Mouse (Mus musculus): ENCODE measurements around the gene Nfib. TPM values are rescaled to one million over a fixed set of nuclear protein-coding genes. Genes with fewer than 3 reads are reported as not detected.
A peak's percentile ranks its signal among the peaks of the same experiment; 100 is the strongest.

Gene Nfib
- polyA plus RNA-seq, 1 experiment from 2014 or later = 58.8 TPM

DNA sequence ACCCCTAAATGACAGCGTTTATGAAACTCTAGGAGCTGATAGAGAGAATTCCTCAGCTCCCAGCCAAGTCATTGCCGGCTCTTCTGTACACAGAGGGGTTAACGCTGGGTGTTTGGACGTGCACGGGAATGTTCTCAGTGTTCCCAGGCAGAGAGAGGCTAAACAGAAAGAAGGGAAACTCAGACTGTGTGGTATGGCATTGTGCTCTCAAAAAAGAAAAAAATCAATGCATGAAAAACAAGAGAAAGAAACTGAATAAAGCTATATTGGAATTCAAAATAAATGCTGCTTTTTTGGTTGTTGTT is 455.2 kb downstream of the Nfib start:
- ATAC-seq (ENCODE audit: insufficient number of reproducible peaks, insufficient read depth, low FRiP score, low TSS enrichment, low read depth) = peak; percentile 73; the same call in 1 of the 2 replicates
- no peaks in the 10 kb centered on the region for H3K27me3 ChIP-seq
- no peak overlapping the region for H3K4me2 ChIP-seq
- H3K9me3 ChIP-seq = no peaks in the 10 kb centered on the region
- H3K4me1 ChIP-seq (replicated peaks) = peaks cover 24% of the 10 kb centered on the region
- no peaks in the 10 kb centered on the region for H3K36me3 ChIP-seq
- WGBS = 38% methylated on average over 5 of the region's 5 CpGs
- H3K27ac ChIP-seq = peak overlapping the region; percentile 87
- no peak overlapping the region for H3K9ac ChIP-seq (replicated peaks)
- H3K4me3 ChIP-seq (replicated peaks) = no peak overlapping the region

DNA sequence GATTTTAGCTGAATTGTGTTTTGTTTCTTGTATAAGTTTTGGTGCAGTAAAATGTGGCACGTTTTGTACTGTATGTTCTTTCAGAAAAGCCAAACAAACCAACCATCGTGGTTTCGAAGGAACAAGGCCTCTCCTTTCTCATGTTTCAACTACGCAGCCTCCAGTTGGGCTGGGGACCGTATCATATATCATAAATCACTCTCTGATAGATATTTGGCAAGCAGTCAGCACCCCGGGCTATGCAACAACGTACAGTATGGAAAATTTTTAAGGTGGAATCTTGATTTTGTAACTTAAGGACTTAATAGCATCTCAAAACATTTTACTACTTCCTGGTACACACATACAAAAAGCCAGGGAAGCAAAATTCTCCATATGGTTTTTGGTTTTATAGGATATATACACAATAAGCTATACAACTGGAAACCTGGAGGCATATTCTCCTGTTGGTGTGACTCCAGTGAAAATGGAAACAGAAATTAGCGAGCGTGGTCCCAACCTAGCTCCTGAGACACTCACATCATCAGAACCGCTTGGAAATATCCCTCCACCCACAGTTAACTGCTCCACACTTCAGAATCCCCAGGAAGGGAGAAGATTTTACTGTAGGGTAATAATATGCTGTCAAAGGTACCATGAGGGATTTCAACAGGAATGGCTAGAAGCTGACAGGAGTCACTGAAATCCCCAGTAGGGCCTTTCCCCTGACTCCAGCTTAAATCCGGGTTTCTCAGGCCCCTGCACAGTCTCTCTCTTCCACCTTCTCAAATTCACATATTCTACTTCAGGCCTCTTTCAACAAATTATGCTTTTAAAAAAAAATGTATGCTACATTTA is 455.8 kb downstream of the Nfib start:
- 37% methylated on average over 11 of the region's 11 CpGs for WGBS
- Histone ChIP-seq H3K36me3 (no peaks in the 10 kb centered on the region), H3K4me2 (no peak overlapping the region), H3K4me1 (replicated peaks) (peaks cover 24% of the 10 kb centered on the region), H3K27me3 (no peaks in the 10 kb centered on the region), H3K9me3 (no peaks in the 10 kb centered on the region), H3K9ac (replicated peaks) (no peak overlapping the region), H3K27ac (peak overlapping the region; percentile 87), H3K4me3 (replicated peaks) (no peak overlapping the region)
- peak; percentile 80 for ATAC-seq (ENCODE audit: insufficient number of reproducible peaks, insufficient read depth, low FRiP score, low TSS enrichment, low read depth)

DNA sequence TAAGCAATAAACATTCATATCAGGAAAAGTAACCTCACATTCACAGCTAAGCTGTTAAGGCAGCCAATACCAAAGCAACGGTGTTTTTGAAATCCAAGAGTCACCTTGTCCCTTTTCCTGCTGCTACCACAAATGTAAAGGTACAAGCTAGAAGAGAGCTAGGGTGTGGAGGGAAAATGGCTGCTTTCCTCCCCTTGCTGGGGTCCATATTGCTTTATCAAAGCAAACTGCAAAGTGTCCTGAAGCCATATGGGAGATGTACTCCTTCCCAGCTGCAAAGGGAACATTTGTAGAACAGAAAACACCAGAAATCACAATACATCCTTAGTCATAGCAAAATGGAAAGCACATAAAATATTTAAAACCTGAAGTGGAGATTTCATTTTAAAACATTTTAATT is 456.6 kb downstream of the Nfib start:
- Histone ChIP-seq H3K27ac (peak overlapping the region; percentile 87), H3K9me3 (no peaks in the 10 kb centered on the region), H3K4me1 (replicated peaks) (peaks cover 24% of the 10 kb centered on the region), H3K4me3 (replicated peaks) (no peak overlapping the region), H3K4me2 (no peak overlapping the region), H3K27me3 (no peaks in the 10 kb centered on the region), H3K9ac (replicated peaks) (no peak overlapping the region), H3K36me3 (no peaks in the 10 kb centered on the region)
- 79% methylated on average over 1 of the region's 1 CpGs for WGBS
- no peak for ATAC-seq (ENCODE audit: insufficient number of reproducible peaks, insufficient read depth, low FRiP score, low TSS enrichment, low read depth)

- H3K9ac ChIP-seq (replicated peaks) = no peak overlapping the region
- ATAC-seq (ENCODE audit: insufficient number of reproducible peaks, insufficient read depth, low FRiP score, low TSS enrichment, low read depth) = no peak
- H3K27ac ChIP-seq = no peak overlapping the region
- no peak overlapping the region for H3K4me3 ChIP-seq (replicated peaks)
- WGBS = 68% methylated on average over 5 of the region's 5 CpGs
- no peaks in the 10 kb centered on the region for H3K36me3 ChIP-seq
- no peaks in the 10 kb centered on the region for H3K27me3 ChIP-seq
- H3K9me3 ChIP-seq = no peaks in the 10 kb centered on the region
- H3K4me1 ChIP-seq (replicated peaks) = peaks cover 24% of the 10 kb centered on the region
- H3K4me2 ChIP-seq = no peak overlapping the region
These were observed 457.5 kb downstream of the Nfib start for GRCm38 (mm10) chr4:82248031-82248430.

DNA sequence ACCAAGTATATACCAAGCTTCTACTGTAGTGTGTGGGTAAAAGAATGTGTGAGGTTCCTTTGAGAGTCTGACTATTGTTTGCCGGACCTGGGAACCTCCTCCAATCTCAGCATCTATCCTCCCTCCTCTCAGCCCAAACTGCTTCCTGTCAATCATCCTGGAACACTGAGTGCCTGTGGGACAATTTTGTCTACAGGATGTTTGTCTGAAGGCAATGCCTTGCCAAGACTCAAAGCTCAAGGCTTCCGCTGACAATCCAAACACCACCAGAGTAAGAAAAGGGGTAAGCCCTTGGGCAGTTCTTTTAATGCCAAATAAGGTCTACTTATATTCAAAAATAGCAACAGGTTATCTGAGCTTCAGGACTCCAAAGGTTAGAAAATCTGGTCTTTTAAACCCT is 459.3 kb downstream of the Nfib start:
- no peaks in the 10 kb centered on the region for H3K9me3 ChIP-seq
- no peaks in the 10 kb centered on the region for H3K36me3 ChIP-seq
- WGBS = 87% methylated on average over 2 of the region's 2 CpGs
- no peak for ATAC-seq (ENCODE audit: insufficient number of reproducible peaks, insufficient read depth, low FRiP score, low TSS enrichment, low read depth)
- no peak overlapping the region for H3K4me3 ChIP-seq (replicated peaks)
- H3K27ac ChIP-seq = no peak overlapping the region
- H3K9ac ChIP-seq (replicated peaks) = no peak overlapping the region
- H3K27me3 ChIP-seq = no peaks in the 10 kb centered on the region
- H3K4me1 ChIP-seq (replicated peaks) = peaks cover 24% of the 10 kb centered on the region
- H3K4me2 ChIP-seq = no peak overlapping the region

Other genes with a start within 250 kb of the Nfib start
- 13.3 and 14.9 TPM in 2 replicates for gene Zdhhc21, start 154.2 kb upstream of the Nfib start, polyA plus RNA-seq (2016; fragmentation: Nextera tagmentation; extraction: Ambion mirVana)
- gene Cer1, start 179.4 kb upstream of the Nfib start, polyA plus RNA-seq (2016; fragmentation: Nextera tagmentation; extraction: Ambion mirVana) = 0.43 and 0.51 TPM in 2 replicates